Mouse (Mus musculus): ENCODE measurements around the gene Rapgef4.
A peak's percentile ranks its signal among the peaks of the same experiment; 100 is the strongest.

The Rapgef4 gene

GRCm38 (mm10) chr2:72280524-72280923 is 299.5 kb downstream of the Rapgef4 start:
- no peak for DNase-seq (ENCODE audit: low spot score)

DNA sequence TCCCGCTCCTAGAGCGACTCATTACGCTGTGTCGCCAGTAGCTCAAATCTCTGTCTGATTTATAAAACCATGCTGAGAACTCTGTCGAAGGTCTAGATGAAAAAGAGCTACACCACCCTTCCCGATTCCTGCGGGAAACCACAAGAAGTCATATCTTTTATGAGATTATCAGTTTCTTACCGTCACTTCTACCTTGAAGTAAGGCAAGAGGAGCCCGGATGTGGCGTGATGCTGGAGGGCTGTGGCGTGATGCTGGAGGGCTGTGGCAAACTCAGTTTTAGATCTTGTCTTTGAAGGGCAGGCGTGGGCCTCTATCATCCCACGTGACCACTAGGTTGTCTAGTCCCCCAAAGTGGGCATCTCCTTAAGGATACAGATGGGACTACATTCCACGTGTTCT is 300.9 kb downstream of the Rapgef4 start:
- DNase-seq (ENCODE audit: low spot score) = no peak

GRCm38 (mm10) chr2:72282733-72283132 is 301.7 kb downstream of the Rapgef4 start:
- DNase-seq (ENCODE audit: low spot score) = no peak

DNA sequence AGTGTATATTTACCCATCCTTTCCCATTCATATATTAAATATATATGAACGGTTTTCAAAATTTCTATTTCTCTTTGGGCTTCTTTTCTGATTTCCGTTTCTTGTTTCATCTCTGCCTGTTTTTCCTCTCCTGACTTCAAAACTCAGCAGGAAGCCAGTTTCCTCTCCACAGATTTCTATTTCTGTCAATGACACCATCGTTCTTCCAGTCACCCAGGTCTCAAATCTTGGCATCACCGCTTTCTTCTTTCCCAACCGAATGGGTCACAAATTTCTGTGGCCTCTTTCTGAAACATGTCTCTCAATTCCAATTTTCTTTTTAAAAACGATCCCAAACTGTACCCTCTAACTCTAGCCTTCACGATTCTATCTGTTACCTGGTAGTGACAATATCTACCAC is 303.6 kb downstream of the Rapgef4 start:
- DNase-seq (ENCODE audit: low spot score) = no peak

- no peak for DNase-seq (ENCODE audit: low spot score)
These were observed 304.3 kb downstream of the Rapgef4 start, which contains the start of gene Map3k20 for GRCm38 (mm10) chr2:72285256-72285887. Gene Map3k20, plus strand, starts transcription at chr2:72285637.

DNA sequence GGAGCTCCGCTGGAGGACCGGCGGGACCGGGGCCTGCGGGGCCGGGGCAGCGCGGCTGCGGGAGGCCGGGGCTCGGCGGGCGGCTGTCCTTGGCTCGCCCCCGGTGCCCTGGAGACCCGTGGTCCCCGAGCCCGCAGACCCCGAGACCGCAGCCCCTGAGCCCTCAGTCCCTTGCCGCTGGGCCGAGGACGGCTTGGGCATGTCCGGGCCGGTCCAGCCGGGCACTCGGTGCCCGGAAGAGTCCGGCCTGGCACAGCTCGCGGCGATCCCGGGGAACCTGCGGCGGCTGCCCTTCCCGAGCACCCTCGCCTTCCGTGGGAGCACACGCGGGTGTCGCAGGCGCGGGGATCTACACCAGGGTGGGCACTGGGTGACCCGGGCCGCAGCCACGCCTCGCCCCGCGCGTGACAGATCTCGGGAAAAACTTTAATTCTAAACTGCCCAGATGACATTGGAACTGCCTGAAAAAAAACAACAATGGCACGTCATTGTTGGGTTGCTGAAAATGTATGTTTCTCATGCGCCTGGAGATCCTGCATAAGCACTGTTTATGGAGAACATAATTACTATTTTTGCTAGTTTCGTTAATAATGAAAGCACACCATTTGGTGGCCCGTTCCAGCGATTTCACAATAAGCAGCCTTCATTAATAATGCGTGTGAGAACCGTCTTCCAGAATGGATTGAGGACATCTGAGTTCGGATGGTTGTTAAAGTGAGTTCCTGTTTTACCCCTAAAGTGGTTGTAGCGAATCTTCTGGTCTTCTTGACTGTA is 305.0 kb downstream of the Rapgef4 start:
- DNase-seq (ENCODE audit: low spot score) = peak; percentile 47

GRCm38 (mm10) chr2:72287142-72287541 is 306.1 kb downstream of the Rapgef4 start:
- no peak for DNase-seq (ENCODE audit: low spot score)

DNA sequence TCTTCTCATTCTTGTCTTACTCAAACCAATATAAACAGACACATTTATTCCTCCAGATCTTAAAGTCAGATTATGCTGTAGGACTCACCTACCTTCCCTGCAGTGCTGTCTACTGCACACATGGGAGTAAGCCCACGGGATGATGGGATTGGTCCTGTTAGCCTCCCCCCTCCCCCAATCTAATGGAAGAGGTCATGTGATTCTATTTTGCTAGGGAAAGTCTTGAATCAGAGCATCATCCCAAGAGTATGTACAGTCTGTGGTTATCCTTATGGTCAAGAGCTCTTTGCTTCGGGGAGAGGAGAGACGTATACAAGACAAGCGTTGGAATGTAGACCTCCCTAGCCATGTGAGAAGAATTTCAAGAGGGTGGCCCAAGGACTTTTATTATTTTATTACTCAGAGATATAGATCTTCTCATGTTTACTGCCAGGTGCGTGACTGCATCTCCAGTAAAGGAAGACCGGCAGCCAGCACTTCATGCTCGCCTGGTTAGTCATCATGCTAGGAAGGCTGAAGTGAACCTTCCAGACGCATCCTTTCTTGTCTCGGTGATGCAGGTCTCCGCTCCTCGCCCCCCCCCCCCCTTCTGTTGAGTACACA is 308.0 kb downstream of the Rapgef4 start:
- DNase-seq (ENCODE audit: low spot score) = no peak

DNA sequence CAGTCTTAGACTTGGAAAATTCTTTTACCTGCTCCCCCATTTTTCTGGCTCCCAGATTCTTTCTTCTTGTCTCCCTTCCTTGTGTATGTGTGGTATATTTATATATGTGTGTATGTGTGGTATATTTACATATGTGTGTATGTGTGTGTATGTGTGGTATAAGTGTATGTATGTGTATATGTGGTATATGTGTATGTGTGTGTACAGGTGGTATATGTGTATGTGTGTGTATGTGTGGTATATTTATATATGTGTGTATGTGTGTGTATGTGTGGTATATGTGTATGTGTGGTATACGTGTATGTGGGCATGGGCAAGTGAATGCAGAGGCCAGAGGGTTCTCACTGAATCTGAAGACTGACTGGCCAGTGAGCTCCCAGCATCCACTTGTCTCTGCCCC is 310.1 kb downstream of the Rapgef4 start:
- DNase-seq (ENCODE audit: low spot score) = no peak

DNA sequence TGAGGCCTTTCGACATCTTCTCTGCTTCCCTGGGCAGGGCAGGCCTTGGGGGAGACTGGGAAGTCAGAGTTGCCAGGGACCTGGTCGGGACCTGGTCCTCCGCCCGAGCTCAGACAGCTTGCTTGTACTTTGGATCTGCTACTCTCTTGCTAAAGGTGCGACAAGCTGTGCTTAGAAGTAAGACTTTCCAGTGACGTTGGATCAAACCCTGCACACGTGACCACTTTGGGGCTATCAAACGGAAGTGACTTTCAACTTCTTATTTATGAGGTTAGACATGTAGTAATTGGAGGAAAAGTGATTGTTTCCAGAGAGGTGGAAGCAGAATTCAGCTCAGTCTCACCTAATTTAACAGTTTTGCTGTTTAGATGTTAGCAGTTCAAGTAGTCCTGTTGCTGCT is 311.5 kb downstream of the Rapgef4 start:
- DNase-seq (ENCODE audit: low spot score) = no peak

DNA sequence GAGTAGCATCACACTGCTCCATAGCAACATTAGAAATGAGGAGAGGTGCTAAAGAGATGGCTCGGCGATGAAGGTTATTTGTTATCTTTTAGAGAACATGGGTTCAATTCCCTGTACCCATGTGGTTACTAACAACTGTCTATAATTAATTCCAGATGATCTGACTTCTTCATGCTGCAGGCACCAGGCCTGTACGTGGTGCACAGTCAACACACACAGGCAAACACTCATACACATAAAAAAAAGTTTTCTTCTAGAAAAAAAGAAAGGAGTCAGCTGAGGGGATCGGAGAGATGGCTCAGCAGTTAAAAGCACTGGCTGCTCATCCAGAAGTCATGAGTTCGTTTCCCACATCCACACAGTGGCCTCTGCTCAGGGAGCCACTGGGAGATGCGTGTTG is 314.0 kb downstream of the Rapgef4 start:
- DNase-seq (ENCODE audit: low spot score) = no peak

GRCm38 (mm10) chr2:72296984-72297715 is 316.1 kb downstream of the Rapgef4 start:
- no peak for DNase-seq (ENCODE audit: low spot score)

- DNase-seq (ENCODE audit: low spot score) = no peak
These were observed 316.7 kb downstream of the Rapgef4 start for GRCm38 (mm10) chr2:72297716-72298082.

DNA sequence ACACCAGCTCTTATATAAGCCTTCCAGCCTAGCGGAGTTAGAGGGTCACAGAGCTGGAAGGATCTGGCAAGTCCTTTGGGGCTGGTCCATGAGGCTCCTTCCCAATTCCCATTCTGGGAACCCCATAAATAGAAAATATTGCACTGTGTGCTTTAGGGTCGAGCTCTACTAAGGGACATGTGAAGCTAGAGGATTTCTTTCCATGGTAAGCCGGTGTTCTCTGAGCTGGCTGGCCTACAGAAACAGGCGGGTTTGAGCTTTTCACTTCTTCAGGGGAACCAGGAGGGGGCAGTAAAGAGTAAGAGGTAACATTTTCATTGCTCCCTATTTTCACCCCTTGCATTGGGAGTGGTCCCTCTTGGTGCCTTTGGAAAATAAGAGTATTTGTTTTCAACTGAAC is 317.4 kb downstream of the Rapgef4 start:
- DNase-seq (ENCODE audit: low spot score) = no peak

- no peak for DNase-seq (ENCODE audit: low spot score)
These were observed 320.3 kb downstream of the Rapgef4 start for GRCm38 (mm10) chr2:72301194-72301916.

DNA sequence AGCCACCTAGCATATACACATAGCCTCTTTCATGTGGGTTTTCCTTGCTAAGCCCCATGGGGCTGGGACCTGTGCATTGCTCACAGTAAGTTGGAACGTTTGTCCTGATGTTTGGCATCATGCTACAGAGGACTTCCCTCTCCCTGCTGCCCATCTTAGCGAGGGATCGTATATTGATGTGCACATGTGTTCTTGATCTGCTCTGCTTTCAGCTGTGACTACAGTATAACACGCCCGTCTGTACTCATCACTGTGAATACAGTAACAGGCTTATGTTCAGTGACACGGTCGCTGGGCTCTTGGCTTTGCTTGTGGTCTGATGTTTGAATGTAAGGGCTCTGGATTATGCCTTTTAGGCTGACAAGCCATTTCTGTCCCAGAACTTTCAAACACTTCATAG is 324.7 kb downstream of the Rapgef4 start:
- DNase-seq (ENCODE audit: low spot score) = no peak

Measured in ovary, postnatal 10 days (tissue).